Mouse (Mus musculus) heart, embryonic 14.5 days (tissue): ENCODE results near the gene Mrpl17. TPM values are rescaled to one million over a fixed set of nuclear protein-coding genes. Genes with fewer than 3 reads are reported as not detected.

Source experiments
- ATAC-seq: fragments of 200-750 bp; cut with Nextera tagmentation; 2 replicates; pipeline ENCODE4 v1.8.0; 2017; ENCODE audit warnings: low read depth, moderate TSS enrichment; ENCODE audit not compliant: insufficient number of reproducible peaks, insufficient read depth, low FRiP score
- H3K27ac ChIP-seq, 2 experiments: fragments of 200-500 bp in 1 of 2; fragments of 300-500 bp in 1 of 2; sonication (generic) in 1 of 2; replicated peaks in 1 of 2; 2 replicates each; pipeline ENCODE4 v1.5.1; 2012 to 2014; ENCODE audit warnings: low read depth in 2 of 2, low read length in 2 of 2, control low read depth in 1 of 2, mild to moderate bottlenecking in 1 of 2, mixed read lengths in 1 of 2; ENCODE audit not compliant: control insufficient read depth in 1 of 2, insufficient read depth in 1 of 2
- H3K27me3 ChIP-seq: fragments of 300-500 bp; sonication (generic); 2 replicates; pipeline ENCODE4 v1.6.1; 2014; ENCODE audit warnings: mild to moderate bottlenecking, low read length, control low read depth; ENCODE audit not compliant: control insufficient read depth, insufficient read depth
- H3K36me3 ChIP-seq: fragments of 300-500 bp; sonication (generic); 2 replicates; pipeline ENCODE4 v1.6.1; 2014; ENCODE audit warnings: mild to moderate bottlenecking, control low read depth, low read length, mixed read lengths; ENCODE audit not compliant: control insufficient read depth, insufficient read depth
- H3K4me1 ChIP-seq, 2 experiments: fragments of 200-500 bp in 1 of 2; fragments of 300-500 bp in 1 of 2; sonication (generic) in 1 of 2; 2 replicates each; pipeline ENCODE4 v1.6.1; 2012 to 2014; ENCODE audit warnings: low read length in 2 of 2, control low read depth in 1 of 2, mixed read lengths in 1 of 2; ENCODE audit not compliant: control insufficient read depth in 2 of 2, insufficient read depth in 2 of 2
- H3K4me2 ChIP-seq: fragments of 300-500 bp; sonication (generic); 2 replicates; pipeline ENCODE4 v1.6.1; 2014; ENCODE audit warnings: mild to moderate bottlenecking, low read length
- H3K4me3 ChIP-seq, 2 experiments: fragments of 200-500 bp in 1 of 2; fragments of 300-500 bp in 1 of 2; sonication (generic) in 1 of 2; 2 replicates each; pipeline ENCODE4 v1.5.1; 2012 to 2014; ENCODE audit warnings: low read length in 2 of 2, mild to moderate bottlenecking in 2 of 2, control low read depth in 1 of 2, low read depth in 1 of 2, moderate library complexity in 1 of 2; ENCODE audit not compliant: control insufficient read depth in 1 of 2, insufficient read depth in 1 of 2
- H3K9ac ChIP-seq: fragments of 300-500 bp; sonication (generic); 2 replicates; pipeline ENCODE4 v1.6.1; 2014; ENCODE audit warnings: mild to moderate bottlenecking, low read length
- H3K9me3 ChIP-seq: fragments of 300-500 bp; sonication (generic); 2 replicates; pipeline ENCODE4 v1.6.1; 2016; ENCODE audit warnings: low read length, control low read depth; ENCODE audit not compliant: control insufficient read depth
- WGBS: fragments of 180-500 bp; shearing (Covaris S2); extraction: QIAGEN DNeasy Blood & Tissue Kit; methylation state at CpG from one replicate; pipeline ENCODE4 v1.1.7; 2014; 5-methylcytosine and 5-hydroxymethylcytosine counted together
- polyA plus RNA-seq: library from polyadenylated mRNA; unstranded; fragments of >200 nt; fragmentation: Nextera tagmentation; extraction: Ambion mirVana; gene quantifications from 2 replicates; pipeline ENCODE4 v1.2.1, GENCODE M21; 2014

Mrpl17 gene
- polyA plus RNA-seq, 1 experiment from 2014 or later, result 233 TPM

DNA sequence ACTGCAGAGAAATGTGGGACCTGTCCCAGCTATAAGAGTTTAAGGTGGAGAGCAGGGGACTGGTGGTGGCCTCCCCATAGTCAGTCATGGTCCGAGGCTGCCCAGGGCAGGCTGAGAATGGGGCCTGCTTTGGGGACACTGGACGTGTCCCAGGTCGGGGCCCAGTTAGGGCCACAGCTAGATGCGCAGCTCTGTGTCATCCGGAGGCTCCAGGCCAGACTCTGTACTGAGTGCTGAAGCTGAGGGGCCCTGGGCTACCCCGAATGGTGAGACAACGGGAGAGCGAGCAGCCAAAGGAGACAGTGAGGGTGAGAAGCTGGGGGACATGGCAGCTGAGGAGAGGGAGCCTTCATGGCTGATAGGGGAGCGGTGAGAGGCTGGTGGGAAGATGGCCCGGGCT, 57.6 kb downstream of the Mrpl17 start:
- no peak for ATAC-seq
- no peak overlapping the region for H3K9ac ChIP-seq
- no peak overlapping the region for H3K27ac ChIP-seq
- H3K36me3 ChIP-seq, result peaks cover 66% of the 10 kb centered on the region
- no peaks in the 10 kb centered on the region for H3K9me3 ChIP-seq
- no peak overlapping the region for H3K4me3 ChIP-seq
- no peaks in the 10 kb centered on the region for H3K27me3 ChIP-seq
- WGBS, result 84% methylated on average over 10 of the region's 10 CpGs
- H3K4me1 ChIP-seq, result peaks cover 3 to 7% of the 10 kb centered on the region in 2 experiments; a peak in 3 of 4 replicates
- no peak overlapping the region for H3K4me2 ChIP-seq

Other genes with a start within 250 kb of the Mrpl17 start
- 37.3 and 39.6 TPM in 2 replicates for gene Apbb1, start 229.4 kb downstream of the Mrpl17 start, polyA plus RNA-seq
- 0.26 TPM in 1 of 2 replicates, not detected in the other for gene Hpx, start 211.0 kb downstream of the Mrpl17 start, polyA plus RNA-seq
- gene Trim3, start 177.5 kb downstream of the Mrpl17 start, polyA plus RNA-seq, result 22.4 and 26.3 TPM in 2 replicates
- 169 and 182 TPM in 2 replicates for gene Timm10b, start 171.0 kb downstream of the Mrpl17 start, polyA plus RNA-seq
- gene Arfip2, start 170.7 kb downstream of the Mrpl17 start, polyA plus RNA-seq, result 49.5 and 51.2 TPM in 2 replicates
- gene Gm45799, start 170.5 kb downstream of the Mrpl17 start, polyA plus RNA-seq, result 44.9 and 50.4 TPM in 2 replicates
- gene Dnhd1, start 160.3 kb downstream of the Mrpl17 start, polyA plus RNA-seq, result 0.51 and 0.70 TPM in 2 replicates
- gene Ilk, start 74.5 kb downstream of the Mrpl17 start, polyA plus RNA-seq, result 401 and 404 TPM in 2 replicates
- 19.6 and 22.4 TPM in 2 replicates for gene Rrp8, start 73.7 kb downstream of the Mrpl17 start, polyA plus RNA-seq
- gene Taf10, start 66.7 kb downstream of the Mrpl17 start, polyA plus RNA-seq, result 135 and 159 TPM in 2 replicates
- gene Tpp1, start 58.9 kb downstream of the Mrpl17 start, polyA plus RNA-seq, result 89.2 and 104 TPM in 2 replicates
- 7.7 and 8.3 TPM in 2 replicates for gene Dchs1, start 23.4 kb downstream of the Mrpl17 start, polyA plus RNA-seq
- 1.1 and 1.2 TPM in 2 replicates for gene Gm4070, start 142.9 kb upstream of the Mrpl17 start, polyA plus RNA-seq